Mouse (Mus musculus) fibroblast of lung, adult 2 months (primary cell): Measurements from ENCODE around the gene Ugt1a6a.
"Not testable (repeated sequence)": the region's sequence is repeated elsewhere in the genome, so short reads cannot be mapped to it uniquely, and the experiment has no call there.

Experiments
- DNase-seq: peaks from one replicate; pipeline ENCODE4 v3.0.0-alpha.2; 2011; ENCODE audit warnings: low read depth

Gene Ugt1a6a

DNA sequence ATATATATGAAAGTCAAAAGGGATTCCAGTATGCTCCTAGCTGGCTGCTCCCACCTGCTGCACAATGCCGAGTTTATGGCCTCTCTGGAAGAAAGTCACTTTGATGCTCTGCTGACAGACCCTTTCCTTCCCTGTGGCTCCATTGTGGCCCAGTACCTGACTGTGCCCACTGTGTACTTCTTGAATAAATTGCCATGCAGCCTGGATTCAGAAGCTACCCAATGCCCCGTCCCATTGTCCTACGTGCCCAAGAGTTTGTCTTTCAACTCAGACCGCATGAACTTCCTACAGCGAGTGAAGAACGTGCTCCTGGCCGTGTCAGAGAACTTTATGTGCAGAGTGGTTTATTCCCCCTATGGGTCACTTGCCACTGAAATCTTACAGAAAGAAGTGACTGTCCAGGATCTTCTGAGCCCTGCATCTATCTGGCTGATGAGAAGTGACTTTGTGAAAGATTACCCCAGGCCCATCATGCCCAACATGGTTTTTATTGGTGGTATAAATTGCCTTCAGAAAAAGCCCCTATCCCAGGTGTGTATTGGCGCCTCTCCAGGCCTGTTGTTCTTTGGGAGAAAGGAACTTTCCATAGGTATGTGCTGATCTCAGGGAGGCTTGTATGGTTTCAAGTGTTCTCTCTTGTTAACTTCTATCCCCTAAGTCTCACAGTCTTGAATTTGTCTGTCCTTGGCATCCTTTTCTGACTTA is 77.9 kb downstream of the Ugt1a6a start:
- no peak for DNase-seq

DNA sequence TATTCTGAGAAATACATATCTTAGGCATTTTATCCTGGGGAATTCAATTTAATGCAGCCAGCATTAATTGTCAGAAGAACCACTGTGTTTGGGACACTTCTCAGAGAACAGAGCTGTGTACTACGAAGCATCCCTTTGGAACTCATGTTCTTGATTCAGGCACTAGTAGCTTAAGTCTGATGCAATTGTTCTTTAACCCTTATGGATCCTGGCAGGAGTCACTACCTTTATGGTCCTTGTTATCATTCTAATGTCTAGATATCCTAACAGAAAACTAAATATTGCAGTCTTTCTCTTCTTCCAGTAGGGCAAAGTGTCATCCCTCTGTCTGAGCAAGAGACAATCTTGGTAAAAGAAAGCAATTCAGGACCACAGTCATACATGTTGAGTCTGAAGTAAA is 78.5 kb downstream of the Ugt1a6a start:
- DNase-seq = no peak

DNA sequence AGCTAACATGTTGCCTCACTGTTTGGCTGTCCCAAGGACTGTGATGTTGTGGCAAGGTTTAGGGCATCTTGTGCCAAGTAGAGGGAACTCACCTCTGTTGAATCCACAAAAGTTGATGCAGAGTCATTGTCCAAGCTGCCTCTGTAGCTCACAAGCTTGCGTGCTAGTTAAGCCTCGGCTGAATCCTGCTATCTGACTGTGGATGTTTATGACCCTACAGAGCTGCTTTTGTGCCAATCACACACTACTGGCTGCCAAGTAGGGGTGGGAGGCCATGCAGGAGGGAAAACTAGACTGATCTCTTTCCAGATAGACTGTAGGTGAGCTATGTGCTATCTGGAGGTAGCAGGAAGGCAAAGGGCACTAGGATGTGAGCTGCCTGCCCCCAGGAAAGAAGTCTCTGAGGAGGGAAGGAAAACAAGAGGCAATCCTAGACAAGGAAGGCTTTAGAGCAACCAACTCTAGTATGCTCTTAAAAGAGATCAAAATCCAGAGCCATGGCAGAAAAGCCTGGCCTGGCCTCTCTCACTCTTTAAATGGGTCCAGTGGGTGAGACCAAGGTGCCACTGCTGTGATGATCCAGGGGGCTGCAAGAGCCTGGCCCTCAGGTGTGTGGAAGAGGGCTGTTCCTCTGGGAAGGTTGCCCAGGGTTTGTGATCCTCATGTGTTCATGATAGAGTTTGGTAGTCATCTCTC is 79.3 kb downstream of the Ugt1a6a start:
- no peak for DNase-seq

DNA sequence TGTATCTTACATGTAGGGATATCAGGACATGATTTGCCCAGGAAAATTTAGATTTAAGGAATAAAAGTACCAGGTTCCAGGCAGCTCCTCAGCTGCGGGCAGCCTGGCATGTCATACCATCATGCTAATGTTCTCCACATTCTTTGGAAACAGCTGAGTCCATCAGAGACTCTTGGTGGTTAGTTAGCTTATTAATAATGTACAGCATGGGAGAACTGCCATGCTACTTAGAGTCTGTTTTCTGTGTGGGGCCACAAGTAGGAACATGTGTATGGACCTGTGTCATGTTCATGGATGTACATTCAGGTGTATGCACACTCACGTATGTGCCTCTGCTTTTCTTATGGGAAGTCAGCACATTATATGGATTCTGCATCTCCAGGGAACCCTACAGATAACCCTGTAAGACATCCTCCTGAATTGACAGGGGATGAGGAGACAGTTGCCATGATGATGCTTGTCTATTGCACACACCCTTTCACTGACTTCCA is 79.9 kb downstream of the Ugt1a6a start:
- no peak for DNase-seq

DNA sequence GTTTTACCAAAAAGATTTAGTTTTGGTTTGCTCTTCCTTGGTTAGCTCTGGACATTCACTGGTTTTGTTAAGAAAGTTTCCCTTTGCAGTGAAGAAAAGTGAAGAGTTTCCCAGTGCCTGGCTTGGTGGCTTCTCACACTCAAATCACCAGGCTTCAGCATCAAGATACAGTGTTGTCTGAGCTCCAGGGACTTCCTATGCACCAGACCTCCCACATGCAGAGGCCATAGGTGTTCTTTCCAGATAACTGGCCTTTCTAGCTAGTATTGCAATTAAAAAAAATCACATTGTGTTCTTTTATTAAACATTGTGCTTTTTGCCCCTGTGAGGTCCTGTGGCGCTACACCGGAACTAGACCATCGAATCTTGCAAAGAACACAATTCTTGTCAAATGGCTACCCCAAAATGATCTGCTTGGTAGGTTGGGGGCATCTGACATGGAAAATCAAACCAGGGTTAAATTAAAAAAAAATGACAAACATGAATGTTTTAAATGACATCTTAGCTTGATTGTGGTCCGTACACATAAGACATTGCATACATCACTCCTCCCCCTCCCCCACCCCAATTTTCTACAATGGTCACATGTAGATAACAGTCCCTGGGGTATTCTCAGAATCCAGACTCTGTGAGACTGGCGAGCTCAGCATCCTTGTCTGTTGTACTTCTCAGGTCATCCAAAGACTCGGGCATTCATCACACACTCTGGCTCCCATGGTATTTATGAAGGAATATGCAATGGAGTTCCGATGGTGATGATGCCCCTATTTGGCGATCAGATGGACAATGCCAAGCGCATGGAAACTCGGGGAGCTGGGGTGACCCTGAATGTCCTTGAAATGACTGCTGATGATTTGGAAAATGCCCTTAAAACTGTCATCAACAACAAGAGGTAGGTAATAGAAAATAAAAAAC is 81.1 kb downstream of the Ugt1a6a start:
- no peak for DNase-seq

DNA sequence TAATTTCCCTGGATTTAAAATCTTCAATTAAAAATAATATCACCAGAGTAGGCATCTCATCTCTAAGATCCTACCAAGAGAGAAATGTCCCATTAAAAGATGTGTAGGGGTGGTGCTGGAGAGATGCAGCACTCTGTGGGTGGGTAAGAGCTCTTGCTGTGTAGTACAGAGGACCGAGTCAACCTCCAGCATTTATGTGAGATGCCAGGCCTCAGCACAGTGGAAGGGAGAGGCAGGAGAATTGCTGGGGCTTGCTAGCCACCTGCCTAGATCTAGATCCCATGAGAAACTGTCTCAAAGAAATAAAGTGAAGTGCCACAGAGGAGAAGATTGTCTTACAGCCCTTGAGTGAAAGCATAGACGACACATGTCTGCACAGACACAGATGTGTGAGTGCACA is 81.9 kb downstream of the Ugt1a6a start:
- DNase-seq = no peak

DNA sequence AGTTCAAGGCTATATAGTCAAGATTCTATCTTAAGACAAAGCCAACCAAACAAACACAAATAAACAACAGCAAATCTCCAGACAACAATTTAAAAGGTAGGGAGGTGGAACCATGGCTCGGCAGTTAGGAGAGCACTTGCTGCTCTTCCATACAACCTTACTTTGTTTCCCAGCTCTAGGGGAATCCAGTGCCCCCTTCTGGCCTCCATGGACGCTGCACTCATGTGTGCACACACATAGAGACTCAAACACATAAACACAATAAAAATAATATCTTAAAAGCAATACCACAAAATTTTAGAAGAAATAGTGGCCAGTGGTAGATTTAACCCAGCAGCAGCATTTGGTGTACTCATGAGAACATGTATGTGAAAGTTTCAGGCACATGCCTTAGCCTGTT is 82.5 kb downstream of the Ugt1a6a start:
- DNase-seq = no peak

DNA sequence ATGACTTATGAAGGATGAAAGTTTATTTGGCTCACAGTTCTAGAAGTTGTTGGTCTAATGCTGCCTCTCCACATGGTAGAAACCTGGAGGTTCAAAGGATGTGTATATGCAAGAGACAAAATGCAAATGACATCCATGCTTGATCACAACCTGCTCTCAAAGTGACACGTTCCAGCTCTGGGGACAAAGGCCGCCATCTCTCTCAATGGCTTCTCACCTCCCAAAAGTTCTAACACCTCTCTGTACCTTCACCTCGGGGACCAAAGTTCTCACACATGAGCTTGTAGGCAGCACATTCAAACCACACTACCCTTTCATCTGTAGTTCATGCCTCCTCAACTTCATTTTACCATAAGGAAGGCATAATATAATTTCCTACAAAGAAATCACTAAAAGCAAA is 83.0 kb downstream of the Ugt1a6a start:
- no peak for DNase-seq

DNA sequence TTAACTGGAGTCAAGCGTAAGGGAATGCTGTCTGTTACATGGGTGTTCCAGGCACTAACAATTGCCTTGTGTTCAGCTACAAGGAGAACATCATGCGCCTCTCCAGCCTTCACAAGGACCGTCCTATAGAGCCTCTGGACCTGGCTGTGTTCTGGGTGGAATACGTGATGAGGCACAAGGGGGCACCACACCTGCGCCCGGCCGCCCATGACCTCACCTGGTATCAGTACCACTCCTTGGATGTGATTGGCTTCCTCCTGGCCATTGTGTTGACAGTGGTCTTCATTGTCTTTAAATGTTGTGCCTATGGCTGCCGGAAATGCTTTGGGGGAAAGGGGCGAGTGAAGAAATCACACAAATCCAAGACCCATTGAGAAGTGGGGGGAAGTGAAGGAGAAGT is 83.4 kb downstream of the Ugt1a6a start:
- no peak for DNase-seq

DNA sequence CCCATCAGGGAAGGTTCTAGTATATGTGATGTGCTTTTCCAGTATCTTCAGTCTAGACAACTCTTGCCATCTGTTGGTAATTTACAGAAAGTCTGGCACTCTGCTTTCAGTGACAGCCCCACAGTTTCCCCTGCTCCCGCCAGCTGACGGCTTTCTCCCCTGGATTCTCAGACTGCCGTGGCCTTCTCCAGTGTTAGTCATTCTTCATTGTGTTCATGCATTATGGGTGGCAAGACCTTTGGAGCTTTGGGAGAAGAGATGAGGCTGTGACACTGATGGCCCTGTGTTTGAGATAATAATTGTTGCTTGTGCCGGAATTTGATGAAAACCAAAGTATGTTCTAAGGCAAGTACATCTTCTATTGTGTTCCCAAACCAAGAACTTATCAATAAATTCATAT is 84.0 kb downstream of the Ugt1a6a start:
- no peak for DNase-seq

DNA sequence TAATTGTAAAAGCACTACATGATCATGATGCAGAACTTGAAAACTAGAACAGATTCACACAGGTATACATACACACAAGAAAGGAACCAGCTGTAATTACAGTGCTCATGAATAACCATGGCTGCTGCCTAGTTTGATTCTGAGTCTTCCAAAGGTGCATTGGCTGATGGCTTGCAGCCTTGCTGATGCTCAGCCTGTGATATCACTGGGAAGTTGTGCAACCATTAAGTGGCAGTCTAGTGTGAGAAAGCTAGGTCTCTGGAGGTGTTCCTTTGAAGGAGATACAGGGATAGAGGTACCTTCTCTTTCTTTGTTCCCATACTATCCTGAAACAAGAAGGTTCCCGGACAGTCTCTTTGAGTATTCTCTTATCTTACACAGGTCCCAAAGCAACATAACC is 84.4 kb downstream of the Ugt1a6a start:
- DNase-seq = no peak

DNA sequence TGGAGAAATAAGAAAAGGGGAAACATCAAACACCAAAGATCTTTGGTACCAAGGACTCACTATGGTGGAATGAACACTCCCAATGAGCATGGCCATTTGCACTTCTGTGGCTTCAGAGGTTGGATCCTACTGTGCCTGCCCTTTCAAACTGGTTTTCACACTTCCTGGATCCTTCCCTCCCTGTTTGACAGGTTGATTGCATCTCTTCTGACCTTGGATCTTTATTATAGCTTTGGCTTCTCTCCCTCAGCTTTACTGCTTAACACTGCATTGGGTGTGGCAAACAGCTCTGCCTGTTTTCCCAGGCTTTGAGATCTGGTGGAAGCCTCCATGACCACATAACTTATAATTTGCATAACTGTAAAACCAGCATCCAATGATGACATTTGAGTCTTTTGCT is 85.7 kb downstream of the Ugt1a6a start:
- no peak for DNase-seq

DNA sequence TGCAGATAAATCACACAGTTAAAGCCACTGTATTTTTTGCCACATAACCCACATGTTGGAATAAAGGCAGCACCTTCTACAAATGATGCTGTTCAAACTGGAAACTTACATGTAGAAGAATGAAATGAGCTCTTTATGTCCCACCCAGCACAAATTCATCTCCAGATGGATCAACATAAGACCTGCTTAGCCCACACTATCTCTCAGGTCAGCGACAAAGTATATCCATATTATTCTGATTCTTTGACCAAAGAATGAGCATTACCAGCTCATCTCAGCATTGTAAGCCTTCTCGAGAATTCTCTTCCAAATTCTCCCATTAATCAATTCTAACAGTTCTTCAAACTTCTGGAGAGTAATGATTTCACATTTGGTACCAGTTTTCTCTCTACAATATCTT is 87.6 kb downstream of the Ugt1a6a start:
- DNase-seq = no peak

DNA sequence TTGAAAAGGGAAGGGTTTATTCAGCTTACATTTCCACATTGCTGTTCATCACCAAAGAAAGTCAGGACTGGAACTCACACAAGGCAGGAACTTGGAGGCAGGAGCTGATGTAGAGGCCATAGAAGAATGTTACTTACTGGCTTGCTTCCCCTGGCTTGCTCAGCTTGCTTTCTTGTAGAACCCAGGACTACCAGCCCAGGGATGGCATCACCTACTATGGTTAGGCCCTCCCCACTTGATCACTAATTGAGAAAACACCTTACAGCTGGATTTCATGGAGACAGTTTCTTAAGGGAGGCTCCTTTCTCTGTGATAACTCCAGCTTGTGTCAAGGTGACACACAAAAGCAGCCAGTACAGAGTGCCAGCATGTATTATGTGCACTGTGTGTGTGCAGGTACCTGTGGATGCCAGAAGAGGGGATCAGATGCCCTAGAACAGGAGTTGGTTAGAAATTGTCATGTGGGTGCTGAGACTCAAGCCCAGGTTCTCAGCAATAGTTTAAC is 88.5 kb downstream of the Ugt1a6a start:
- DNase-seq = not testable (repeated sequence)

DNA sequence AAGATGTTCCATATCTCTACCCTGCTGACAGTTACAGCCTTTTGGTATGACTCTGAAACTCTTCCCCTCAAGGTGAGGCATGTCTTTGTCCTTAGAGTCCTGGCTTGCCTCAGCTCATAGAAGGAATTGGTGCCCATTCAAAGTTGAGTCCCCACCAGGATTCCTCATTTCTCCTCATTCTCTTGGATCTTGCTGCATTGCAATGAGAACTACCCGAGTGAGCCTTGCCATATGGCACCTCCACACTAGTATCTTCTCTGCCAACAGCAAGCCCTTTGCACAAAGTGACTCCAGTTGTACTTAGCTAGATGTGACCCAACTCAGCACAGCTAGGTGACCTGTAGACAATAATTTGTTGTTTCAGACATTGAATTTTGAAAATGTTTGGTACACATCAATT is 89.0 kb downstream of the Ugt1a6a start:
- DNase-seq = no peak

DNA sequence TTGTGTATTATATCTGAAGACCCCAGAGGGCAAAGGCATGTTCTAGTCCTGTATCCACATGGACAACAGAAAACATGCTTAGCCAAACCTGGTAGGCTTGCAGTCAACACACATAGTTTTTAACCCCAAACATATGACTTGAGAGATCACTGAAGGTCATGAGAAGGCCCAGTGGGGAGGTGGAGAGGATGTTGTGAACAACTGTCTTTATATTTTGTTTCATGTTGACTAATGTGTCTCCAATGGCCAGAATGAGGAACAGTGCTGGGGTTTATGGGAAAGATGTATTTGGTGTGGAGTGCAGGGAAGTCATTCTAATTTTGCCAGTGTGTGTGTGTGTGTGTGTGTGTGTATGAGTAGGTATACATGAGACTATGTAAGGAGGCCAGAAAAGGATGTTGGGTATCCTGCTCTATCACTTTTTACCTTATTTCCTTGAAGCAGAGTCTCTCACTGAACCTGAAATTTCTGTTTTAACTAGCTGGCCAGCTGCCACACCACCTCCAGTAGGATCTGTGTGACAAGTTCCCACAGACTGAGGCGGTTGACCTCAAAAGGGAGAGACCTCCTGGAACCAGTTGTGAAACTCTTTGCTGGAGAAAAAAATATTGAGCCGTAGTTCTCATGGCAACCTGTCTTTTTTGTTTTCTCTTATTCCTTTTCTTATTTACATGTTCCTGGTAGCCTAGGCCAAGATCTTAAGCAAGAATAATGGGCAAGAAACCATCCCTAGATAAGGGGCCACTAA is 89.6 kb downstream of the Ugt1a6a start:
- DNase-seq = no peak

DNA sequence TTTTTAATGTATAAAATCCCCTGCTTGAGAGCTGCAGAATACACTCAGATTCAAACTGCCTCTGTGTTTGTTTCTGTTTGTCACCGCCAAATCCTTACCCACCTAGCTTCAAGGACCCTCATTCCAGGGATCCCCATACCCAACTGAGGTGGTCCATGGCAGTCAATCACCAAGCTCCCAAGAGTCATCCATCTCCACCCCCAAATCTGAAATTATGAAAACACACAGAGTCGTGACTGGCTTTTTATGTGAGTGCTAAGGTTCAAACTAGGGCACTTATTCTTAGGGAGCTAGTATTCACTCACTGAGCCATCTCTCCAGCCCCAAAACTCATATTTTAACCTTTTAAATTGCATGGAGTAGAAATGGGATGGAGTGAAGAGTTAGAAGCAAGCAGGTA is 90.7 kb downstream of the Ugt1a6a start:
- not testable (repeated sequence) for DNase-seq

DNA sequence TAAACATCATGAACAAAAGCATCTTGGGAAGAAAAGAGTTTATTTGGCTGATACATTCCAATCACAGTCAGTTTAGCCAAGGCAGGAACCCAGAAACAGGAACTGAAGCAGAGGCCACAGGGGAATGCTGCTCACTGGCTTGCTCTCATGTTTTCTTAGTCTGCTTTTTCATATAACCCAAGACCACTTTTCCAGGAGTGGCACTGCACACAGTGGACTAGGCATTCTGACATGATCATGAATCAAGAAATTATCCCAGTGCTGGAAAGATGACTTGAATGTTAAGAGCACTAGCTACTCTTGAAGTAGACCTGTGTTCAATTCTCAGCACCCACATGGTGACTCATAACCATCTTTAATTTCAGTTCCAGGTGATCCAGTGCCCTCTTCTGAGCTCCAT is 91.1 kb downstream of the Ugt1a6a start:
- no peak for DNase-seq

DNA sequence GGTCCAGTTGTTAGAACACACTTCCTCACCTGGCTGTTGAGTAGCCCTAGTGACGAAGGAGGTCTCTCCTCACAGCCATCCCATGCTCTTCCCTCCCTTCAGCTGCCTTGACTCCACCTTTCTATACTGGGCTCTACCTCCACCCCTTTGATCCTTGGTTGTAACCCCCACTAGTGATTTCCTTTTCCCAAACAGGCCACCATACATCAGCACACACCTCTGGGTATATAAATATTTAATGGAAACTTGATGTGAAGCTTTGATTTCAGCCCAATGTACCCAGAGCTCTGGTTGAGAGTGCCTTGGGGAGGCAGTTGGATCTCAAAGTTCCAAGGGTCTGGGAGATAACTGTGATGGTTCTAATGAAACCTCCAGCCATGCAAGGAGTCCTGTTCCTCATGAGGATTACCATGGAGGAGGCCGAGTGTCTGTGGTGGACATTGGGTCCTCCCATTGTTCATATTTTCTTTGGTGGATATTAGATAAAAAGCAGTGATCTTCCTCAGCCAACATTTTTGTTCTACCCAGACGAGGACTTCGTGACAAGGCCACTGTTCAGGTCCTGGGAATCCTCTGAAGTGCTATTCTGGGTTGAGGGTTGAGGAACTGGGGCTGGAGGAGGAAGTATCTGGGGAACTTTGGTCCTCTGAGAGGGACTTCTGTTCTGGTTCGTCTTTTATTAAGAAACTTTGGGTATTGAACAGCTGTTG is 92.2 kb downstream of the Ugt1a6a start, which contains the start of gene Mroh2a:
Mroh2a (plus strand) TSS at position 317 of the 710 bp plus-strand sequence.
- no peak for DNase-seq

DNA sequence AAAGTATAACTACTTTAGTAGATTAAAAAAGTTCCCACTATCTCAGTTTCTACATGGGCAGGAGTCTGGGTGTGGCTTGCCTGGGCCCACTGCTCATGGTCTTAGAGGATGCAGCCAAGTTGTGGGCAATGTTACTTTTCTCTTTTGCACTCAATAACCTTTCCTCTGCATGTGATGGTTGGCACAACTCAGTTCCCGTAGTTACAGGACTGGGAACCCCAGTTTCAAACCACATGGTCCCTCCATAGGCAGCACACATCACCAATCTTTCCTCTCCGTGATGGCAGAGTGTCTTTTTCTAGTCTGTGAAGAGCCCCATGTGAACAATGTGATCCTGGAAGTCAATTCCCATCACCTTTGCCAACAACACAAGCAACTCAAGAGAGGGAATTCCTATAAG is 92.9 kb downstream of the Ugt1a6a start:
- no peak for DNase-seq

DNA sequence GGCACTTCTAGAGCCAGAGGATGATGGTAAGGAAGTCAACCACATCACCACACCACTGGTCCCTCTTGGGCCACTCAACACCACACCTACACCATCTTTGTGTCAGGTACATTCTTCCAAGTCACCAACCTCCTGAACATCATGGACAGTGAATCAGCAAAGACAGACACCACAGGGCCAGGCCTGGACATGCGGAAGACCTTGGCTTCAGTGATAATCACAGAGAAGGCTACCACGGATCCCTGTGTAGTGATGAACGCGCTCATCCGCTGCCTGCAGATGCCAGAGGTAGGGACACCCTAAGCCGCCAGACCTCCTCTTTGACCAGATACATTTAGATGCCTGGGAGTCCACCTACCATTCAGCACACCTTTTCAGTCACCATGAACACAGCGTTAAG is 93.5 kb downstream of the Ugt1a6a start:
- no peak for DNase-seq
